Mouse (Mus musculus) forebrain, embryonic 13.5 days (tissue): ENCODE results near the gene Nell1. TPM values are rescaled to one million over a fixed set of nuclear protein-coding genes. Genes with fewer than 3 reads are reported as not detected.

Source experiments
- ATAC-seq: fragments of 200-750 bp; cut with Nextera tagmentation; 2 replicates; pipeline ENCODE4 v1.8.0; 2017
- H3K27ac ChIP-seq: fragments of 300-500 bp; sonication (generic); 2 replicates; pipeline ENCODE4 v1.5.1; 2015; ENCODE audit warnings: inconsistent platforms, mild to moderate bottlenecking, moderate library complexity
- H3K27me3 ChIP-seq: fragments of 300-500 bp; sonication (generic); 2 replicates; pipeline ENCODE4 v1.6.1; 2015; ENCODE audit warnings: mild to moderate bottlenecking, inconsistent platforms
- H3K36me3 ChIP-seq: fragments of 300-500 bp; sonication (generic); 2 replicates; pipeline ENCODE4 v1.6.1; 2015; ENCODE audit warnings: mild to moderate bottlenecking, inconsistent platforms; ENCODE audit not compliant: poor library complexity, severe bottlenecking
- H3K4me1 ChIP-seq: fragments of 300-500 bp; sonication (generic); 2 replicates; pipeline ENCODE4 v1.6.1; 2015; ENCODE audit warnings: inconsistent platforms
- H3K4me2 ChIP-seq: fragments of 300-500 bp; sonication (generic); 2 replicates; pipeline ENCODE4 v1.6.1; 2015; ENCODE audit warnings: inconsistent platforms, mild to moderate bottlenecking, moderate library complexity
- H3K4me3 ChIP-seq: fragments of 300-500 bp; sonication (generic); 2 replicates; pipeline ENCODE4 v1.5.1; 2015; ENCODE audit warnings: mild to moderate bottlenecking, inconsistent platforms
- H3K9ac ChIP-seq: fragments of 300-500 bp; sonication (generic); 2 replicates; pipeline ENCODE4 v1.6.1; 2015; ENCODE audit warnings: mild to moderate bottlenecking, inconsistent platforms
- H3K9me3 ChIP-seq: fragments of 300-500 bp; sonication (generic); replicated peaks from 2 replicates; pipeline ENCODE4 v1.6.1; 2016; ENCODE audit warnings: inconsistent platforms
- WGBS: fragments of 180-500 bp; shearing (Covaris S2); methylation state at CpG from one replicate; pipeline ENCODE4 v1.1.7; 2015; 5-methylcytosine and 5-hydroxymethylcytosine counted together
- polyA plus RNA-seq: library from polyadenylated mRNA; unstranded; fragments of >200 nt; fragmentation: Nextera tagmentation; extraction: Ambion mirVana; gene quantifications from 2 replicates; pipeline ENCODE4 v1.2.1, GENCODE M21; 2015

Nell1 gene
- polyA plus RNA-seq, 1 experiment from 2014 or later = 2.9 TPM

DNA sequence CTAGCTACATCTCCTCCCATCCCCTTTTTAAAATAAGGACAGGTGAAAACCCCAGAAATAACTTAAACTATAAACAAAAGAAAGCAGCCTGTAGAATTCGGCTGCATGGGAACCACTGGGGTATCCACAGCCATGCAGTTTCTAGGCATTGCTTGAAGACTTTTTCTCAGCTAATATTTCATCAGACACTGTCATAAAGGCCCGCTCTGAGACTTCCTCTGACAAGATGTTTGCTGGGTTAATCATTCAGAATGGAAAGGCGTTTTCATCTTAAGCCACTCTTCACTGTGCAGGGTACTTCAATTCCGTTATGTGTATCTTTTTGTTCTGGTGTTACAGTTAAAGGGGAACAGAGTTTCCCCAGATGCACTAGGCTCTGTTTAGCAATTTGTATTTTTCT is 526.9 kb downstream of the Nell1 start:
- H3K36me3 ChIP-seq = no peaks in the 10 kb centered on the region
- no peaks in the 10 kb centered on the region for H3K4me1 ChIP-seq
- no peak for ATAC-seq
- H3K27me3 ChIP-seq = no peaks in the 10 kb centered on the region
- no peak overlapping the region for H3K9ac ChIP-seq
- WGBS = 80% methylated on average over 4 of the region's 4 CpGs
- no peaks in the 10 kb centered on the region for H3K9me3 ChIP-seq
- no peak overlapping the region for H3K4me2 ChIP-seq
- no peak overlapping the region for H3K4me3 ChIP-seq
- no peak overlapping the region for H3K27ac ChIP-seq

DNA sequence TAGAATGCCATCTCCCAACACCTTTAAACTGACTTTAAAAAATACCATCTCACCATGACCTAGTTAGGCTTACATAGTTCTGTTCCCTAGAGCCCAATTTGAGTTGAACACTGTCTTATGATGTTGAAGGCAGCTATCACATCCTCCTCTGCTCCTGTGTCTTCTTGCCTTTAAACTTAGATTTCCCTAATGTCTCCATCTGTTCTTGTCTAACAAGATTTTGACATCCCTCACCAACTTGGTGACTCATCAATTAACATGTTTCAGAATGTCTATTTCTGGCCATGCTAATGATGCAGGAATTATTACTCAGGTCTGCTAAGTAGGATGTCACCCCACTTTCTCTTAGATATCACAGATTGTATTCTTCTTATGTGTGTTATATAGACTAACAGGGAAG is 532.4 kb downstream of the Nell1 start:
- Histone ChIP-seq H3K9me3 (no peaks in the 10 kb centered on the region), H3K36me3 (no peaks in the 10 kb centered on the region), H3K4me3 (no peak overlapping the region), H3K27ac (no peak overlapping the region; the same call in 1 of the 2 replicates), H3K4me1 (no peaks in the 10 kb centered on the region), H3K9ac (no peak overlapping the region), H3K27me3 (no peaks in the 10 kb centered on the region), H3K4me2 (no peak overlapping the region)
- no peak for ATAC-seq

- Histone ChIP-seq H3K36me3 (no peaks in the 10 kb centered on the region), H3K4me3 (no peak overlapping the region), H3K9ac (no peak overlapping the region), H3K27ac (no peak overlapping the region), H3K4me1 (no peaks in the 10 kb centered on the region), H3K9me3 (no peaks in the 10 kb centered on the region), H3K27me3 (no peaks in the 10 kb centered on the region), H3K4me2 (no peak overlapping the region)
- WGBS = 45% methylated on average over 3 of the region's 3 CpGs
- ATAC-seq = peak; percentile 77; the same call in 1 of the 2 replicates
These were observed 540.2 kb downstream of the Nell1 start for GRCm38 (mm10) chr7:50514830-50515229.

GRCm38 (mm10) chr7:50516681-50517080 is 542.0 kb downstream of the Nell1 start:
- no peak overlapping the region for H3K4me3 ChIP-seq
- ATAC-seq = no peak
- 85% methylated on average over 3 of the region's 3 CpGs for WGBS

GRCm38 (mm10) chr7:50543373-50543772 is 568.7 kb downstream of the Nell1 start:
- peaks cover 6% of the 10 kb centered on the region; the same call in 1 of the 2 replicates for H3K4me1 ChIP-seq
- H3K27ac ChIP-seq = no peak overlapping the region
- H3K4me3 ChIP-seq = no peak overlapping the region
- no peak overlapping the region for H3K4me2 ChIP-seq
- no peaks in the 10 kb centered on the region for H3K9me3 ChIP-seq
- no peak overlapping the region for H3K9ac ChIP-seq
- no peaks in the 10 kb centered on the region for H3K36me3 ChIP-seq
- 26% methylated on average over 5 of the region's 5 CpGs for WGBS
- no peak for ATAC-seq
- no peaks in the 10 kb centered on the region for H3K27me3 ChIP-seq

More at GRCm38 (mm10) chr7:50516681-50517080, 542.0 kb downstream of the Nell1 start:
- H3K4me2 ChIP-seq = no peak overlapping the region
- no peaks in the 10 kb centered on the region for H3K27me3 ChIP-seq
- no peaks in the 10 kb centered on the region for H3K4me1 ChIP-seq
- H3K9me3 ChIP-seq = no peaks in the 10 kb centered on the region
- no peak overlapping the region for H3K9ac ChIP-seq
- no peak overlapping the region for H3K27ac ChIP-seq
- no peaks in the 10 kb centered on the region for H3K36me3 ChIP-seq

- ATAC-seq = no peak
- no peaks in the 10 kb centered on the region for H3K9me3 ChIP-seq
These were observed 574.9 kb downstream of the Nell1 start for GRCm38 (mm10) chr7:50549572-50549971.

DNA sequence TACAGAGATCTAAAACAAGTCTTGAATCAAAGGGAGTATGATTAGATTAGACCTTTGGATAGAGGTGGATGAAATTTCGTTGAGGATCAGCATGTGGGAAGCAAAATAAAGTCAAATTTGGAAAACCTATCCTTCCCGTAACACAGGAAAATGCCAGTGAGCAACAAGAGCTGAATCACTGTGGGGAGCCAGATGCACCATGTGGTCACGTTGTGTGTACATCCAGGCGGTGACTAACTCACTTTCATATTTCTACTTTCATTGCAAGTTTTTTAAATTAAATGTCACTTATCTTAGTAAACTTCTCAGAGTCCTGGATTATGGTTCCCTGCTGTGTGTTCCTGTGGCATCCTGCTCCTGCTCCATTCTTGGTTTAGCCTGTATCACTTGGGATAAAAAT is 576.8 kb downstream of the Nell1 start:
- no peaks in the 10 kb centered on the region for H3K9me3 ChIP-seq
- H3K9ac ChIP-seq = no peak overlapping the region
- H3K4me2 ChIP-seq = no peak overlapping the region
- H3K27me3 ChIP-seq = no peaks in the 10 kb centered on the region
- H3K36me3 ChIP-seq = no peaks in the 10 kb centered on the region
- H3K27ac ChIP-seq = no peak overlapping the region
- WGBS = 73% methylated on average over 4 of the region's 4 CpGs
- ATAC-seq = no peak
- no peaks in the 10 kb centered on the region for H3K4me1 ChIP-seq
- no peak overlapping the region for H3K4me3 ChIP-seq

More at GRCm38 (mm10) chr7:50549572-50549971, 574.9 kb downstream of the Nell1 start:
- H3K4me3 ChIP-seq = no peak overlapping the region
- H3K4me2 ChIP-seq = no peak overlapping the region
- H3K4me1 ChIP-seq = peaks cover 6% of the 10 kb centered on the region; the same call in 1 of the 2 replicates
- WGBS = 72% methylated on average over 3 of the region's 3 CpGs
- H3K27me3 ChIP-seq = no peaks in the 10 kb centered on the region
- no peaks in the 10 kb centered on the region for H3K36me3 ChIP-seq
- H3K27ac ChIP-seq = no peak overlapping the region
- no peak overlapping the region for H3K9ac ChIP-seq

- H3K4me2 ChIP-seq = no peak overlapping the region
- H3K4me1 ChIP-seq = no peaks in the 10 kb centered on the region
- no peaks in the 10 kb centered on the region for H3K9me3 ChIP-seq
- H3K27ac ChIP-seq = no peak overlapping the region
- 88% methylated on average over 3 of the region's 3 CpGs for WGBS
- no peak overlapping the region for H3K4me3 ChIP-seq
- H3K9ac ChIP-seq = no peak overlapping the region
- no peak for ATAC-seq
- H3K27me3 ChIP-seq = no peaks in the 10 kb centered on the region
- no peaks in the 10 kb centered on the region for H3K36me3 ChIP-seq
These were observed 588.0 kb downstream of the Nell1 start for GRCm38 (mm10) chr7:50562708-50563107.

DNA sequence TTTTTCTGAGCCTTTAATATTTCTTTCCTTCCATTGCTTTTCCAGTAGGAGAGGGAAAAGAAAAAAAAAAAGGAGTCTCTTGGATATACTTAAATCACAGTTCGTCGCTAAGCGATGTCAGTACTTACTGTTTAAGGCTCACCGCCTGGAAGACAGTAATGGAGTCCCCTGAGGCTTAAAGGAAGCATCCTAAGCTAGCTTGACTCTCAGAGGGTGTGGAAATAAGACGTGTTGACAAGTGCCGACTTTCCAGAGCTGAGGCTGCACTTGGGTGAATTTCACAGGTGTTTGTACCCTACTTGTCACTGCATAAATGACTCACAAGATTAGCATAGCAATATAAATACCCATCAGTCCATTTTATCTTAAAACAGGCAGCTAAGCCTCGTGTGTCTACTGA is 599.2 kb downstream of the Nell1 start:
- no peak for ATAC-seq
- no peaks in the 10 kb centered on the region for H3K4me1 ChIP-seq
- no peaks in the 10 kb centered on the region for H3K27me3 ChIP-seq
- no peak overlapping the region for H3K9ac ChIP-seq
- no peak overlapping the region for H3K4me2 ChIP-seq
- no peaks in the 10 kb centered on the region for H3K36me3 ChIP-seq
- H3K4me3 ChIP-seq = no peak overlapping the region
- H3K27ac ChIP-seq = no peak overlapping the region
- H3K9me3 ChIP-seq = no peaks in the 10 kb centered on the region
- 76% methylated on average over 7 of the region's 7 CpGs for WGBS

- Histone ChIP-seq H3K27me3 (no peaks in the 10 kb centered on the region), H3K36me3 (no peaks in the 10 kb centered on the region), H3K27ac (no peak overlapping the region), H3K4me3 (no peak overlapping the region), H3K4me1 (no peaks in the 10 kb centered on the region), H3K9ac (no peak overlapping the region), H3K9me3 (no peaks in the 10 kb centered on the region), H3K4me2 (no peak overlapping the region)
- 70% methylated on average over 8 of the region's 8 CpGs for WGBS
- 0 out of 2 replicates have a peak, but pooled peaks have one; percentile 24 for ATAC-seq
These were observed 614.2 kb downstream of the Nell1 start for GRCm38 (mm10) chr7:50588642-50589424.

- Histone ChIP-seq H3K36me3 (no peaks in the 10 kb centered on the region), H3K4me2 (no peak within 1 kb of the TSS), H3K4me1 (no peaks in the 10 kb centered on the region), H3K4me3 (no peak within 1 kb of the TSS), H3K27ac (no peak within 1 kb of the TSS), H3K9ac (no peak within 1 kb of the TSS), H3K27me3 (no peaks in the 10 kb centered on the region), H3K9me3 (no peaks in the 10 kb centered on the region)
- no peak for ATAC-seq
- WGBS = 81% methylated on average over 3 of the region's 3 CpGs
These were observed 624.2 kb downstream of the Nell1 start, which contains the start of gene 4933405O20Rik for GRCm38 (mm10) chr7:50598890-50599289. 4933405O20Rik (plus strand) TSS chr7:50599190.

GRCm38 (mm10) chr7:50614101-50614500 is 639.4 kb downstream of the Nell1 start:
- Histone ChIP-seq H3K36me3 (no peaks in the 10 kb centered on the region), H3K4me2 (no peak overlapping the region), H3K4me1 (no peaks in the 10 kb centered on the region; the same call in 1 of the 2 replicates), H3K9me3 (no peaks in the 10 kb centered on the region), H3K27me3 (no peaks in the 10 kb centered on the region), H3K9ac (no peak overlapping the region), H3K4me3 (no peak overlapping the region), H3K27ac (no peak overlapping the region)
- ATAC-seq = no peak
- 78% methylated on average over 2 of the region's 2 CpGs for WGBS

DNA sequence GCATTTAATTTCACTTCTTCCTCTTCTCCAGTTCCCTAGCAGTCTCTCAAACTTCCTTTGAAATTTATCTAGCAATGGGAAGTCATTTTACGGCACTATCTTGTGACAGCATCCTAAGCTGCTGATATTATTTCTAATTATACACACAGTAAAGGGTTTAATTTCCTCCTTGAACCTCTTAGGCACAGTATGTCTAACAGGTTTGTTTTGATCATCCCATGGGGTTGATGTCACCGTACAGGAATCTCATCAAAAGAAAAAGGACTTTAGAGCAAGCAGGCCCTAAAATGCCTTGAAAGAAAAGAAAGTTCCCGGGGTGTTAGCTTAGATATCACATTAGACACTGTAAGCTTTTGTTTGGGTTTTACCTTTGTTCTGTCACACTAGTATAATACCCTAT is 654.5 kb downstream of the Nell1 start:
- H3K27me3 ChIP-seq = no peaks in the 10 kb centered on the region
- H3K9me3 ChIP-seq = no peaks in the 10 kb centered on the region
- no peak overlapping the region for H3K4me3 ChIP-seq
- WGBS = 44% methylated on average over 3 of the region's 3 CpGs
- no peak overlapping the region for H3K27ac ChIP-seq
- H3K36me3 ChIP-seq = no peaks in the 10 kb centered on the region
- H3K9ac ChIP-seq = no peak overlapping the region
- no peaks in the 10 kb centered on the region for H3K4me1 ChIP-seq
- H3K4me2 ChIP-seq = no peak overlapping the region
- ATAC-seq = no peak
